Mouse (Mus musculus) urinary bladder, postnatal 10 days (tissue): ENCODE data around the gene Trak1.

Experiments used
- DNase-seq: peaks from one replicate; pipeline ENCODE4 v3.0.0; 2022; ENCODE audit warnings: low spot score

Gene Trak1

DNA sequence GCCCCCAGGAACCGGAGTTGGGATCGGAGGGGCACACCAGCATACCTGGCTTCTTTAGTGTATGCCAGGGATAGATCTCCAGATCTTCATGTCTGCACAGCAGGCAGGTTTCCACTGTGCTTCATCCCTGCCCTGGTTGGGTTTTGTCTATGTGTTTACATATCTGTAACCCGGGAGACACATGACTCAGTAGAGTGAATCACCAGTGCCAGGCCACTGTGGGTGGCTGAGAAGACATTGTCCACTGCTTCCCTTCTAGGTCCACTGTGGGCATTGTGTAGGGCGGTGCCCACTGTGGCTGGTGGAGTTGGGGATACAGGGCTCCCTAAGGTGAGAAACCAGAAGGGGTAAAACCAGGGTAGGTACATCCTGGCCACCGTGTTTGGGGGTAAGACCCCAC lies 98.5 kb downstream of the Trak1 start:
- DNase-seq, result no peak

DNA sequence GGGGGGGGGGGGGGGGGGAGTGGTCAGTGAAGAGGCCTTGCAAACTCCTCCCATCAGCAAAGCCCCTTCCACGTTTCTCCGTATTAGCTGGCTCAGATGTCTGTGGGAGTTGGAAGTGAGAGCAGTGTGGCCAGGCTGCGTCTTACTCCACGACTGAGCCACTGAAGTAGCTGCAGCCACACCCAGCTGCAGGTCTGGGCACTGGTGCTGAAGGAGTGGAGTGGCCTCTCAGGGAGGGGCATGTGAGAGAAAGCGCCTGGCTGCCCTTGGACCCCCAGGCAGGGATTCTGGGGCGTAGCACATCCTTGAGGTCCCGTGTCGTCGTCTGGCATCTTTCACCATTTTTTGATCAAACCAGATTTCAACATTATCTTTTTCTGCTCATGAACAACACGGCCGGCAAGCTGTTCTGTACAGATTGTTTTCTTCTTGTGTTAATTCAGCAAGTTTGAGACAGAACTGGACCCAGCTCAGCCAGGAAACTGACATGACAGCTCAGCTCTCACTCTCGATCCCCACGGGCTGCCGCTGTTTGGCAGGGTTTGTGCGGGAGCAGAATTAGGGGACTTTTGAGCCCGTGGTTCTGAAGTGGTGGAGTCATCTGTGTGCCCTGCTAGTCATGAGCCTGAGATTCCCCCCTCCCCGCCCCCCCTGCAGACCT lies 100.9 kb downstream of the Trak1 start:
- DNase-seq, result no peak

DNA sequence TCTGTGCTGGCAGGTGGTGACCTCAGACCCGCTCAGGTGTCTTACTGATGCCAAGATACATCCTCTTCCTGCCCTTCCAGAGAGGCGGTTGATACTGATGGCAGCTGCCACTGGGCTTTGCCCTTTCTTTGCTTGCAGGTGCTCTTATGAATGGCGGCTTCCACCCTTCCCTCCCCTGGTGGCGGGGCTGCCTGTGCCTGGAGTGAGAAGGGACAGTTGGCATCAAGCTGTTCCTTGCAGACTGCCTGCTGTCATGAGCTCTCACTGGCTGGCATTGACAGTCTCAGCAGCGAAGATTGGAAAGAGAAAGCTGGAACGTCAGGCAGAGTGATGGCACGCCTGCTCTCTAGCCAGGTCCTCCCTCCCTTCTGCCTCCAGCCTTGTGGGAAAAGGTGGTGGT lies 101.5 kb downstream of the Trak1 start:
- DNase-seq, result no peak

DNA sequence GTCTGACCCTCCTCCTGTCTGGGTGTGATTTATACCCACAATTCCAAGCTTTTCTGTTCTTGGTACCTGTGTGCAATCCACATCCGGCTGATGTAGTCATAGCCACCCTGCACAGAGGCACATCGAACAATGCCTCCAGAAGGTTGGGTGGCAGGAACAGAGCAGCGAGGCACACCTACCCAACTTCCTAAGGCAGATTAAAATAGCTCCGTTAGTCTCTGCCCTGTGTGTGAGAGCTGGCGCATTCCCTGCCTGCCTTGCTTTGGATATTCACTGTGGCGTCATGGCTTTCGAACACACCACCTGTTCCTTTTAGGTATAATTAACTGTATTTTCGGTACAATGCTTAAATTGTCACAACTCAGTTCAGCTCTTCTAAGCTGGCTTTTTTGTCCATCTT lies 103.3 kb downstream of the Trak1 start:
- no peak for DNase-seq

DNA sequence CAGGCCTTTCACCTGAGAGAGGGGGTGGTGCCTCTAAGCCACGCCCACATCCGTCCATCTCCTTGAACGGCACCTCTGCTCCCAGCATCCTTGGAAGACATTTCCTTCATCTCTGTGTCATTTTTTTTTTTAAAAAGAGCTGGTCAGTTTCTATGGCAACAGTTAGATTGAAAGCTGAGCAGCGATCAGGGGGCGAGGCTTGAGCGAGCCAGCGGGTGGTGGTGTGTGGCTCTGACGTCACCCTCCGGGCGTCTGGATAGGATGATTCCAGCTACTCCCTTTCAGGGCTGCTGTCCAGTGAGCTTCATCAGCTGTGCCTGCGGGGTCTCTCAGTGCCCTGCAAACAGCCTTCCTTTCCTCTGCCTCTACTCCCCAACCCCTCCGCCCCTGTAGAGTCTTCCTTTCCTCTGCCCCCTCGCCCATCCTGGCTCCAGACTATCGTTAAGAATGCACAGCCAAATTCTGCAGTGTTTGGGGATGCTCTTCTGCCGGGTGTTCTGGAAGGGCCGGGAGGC lies 105.9 kb downstream of the Trak1 start:
- no peak for DNase-seq

DNA sequence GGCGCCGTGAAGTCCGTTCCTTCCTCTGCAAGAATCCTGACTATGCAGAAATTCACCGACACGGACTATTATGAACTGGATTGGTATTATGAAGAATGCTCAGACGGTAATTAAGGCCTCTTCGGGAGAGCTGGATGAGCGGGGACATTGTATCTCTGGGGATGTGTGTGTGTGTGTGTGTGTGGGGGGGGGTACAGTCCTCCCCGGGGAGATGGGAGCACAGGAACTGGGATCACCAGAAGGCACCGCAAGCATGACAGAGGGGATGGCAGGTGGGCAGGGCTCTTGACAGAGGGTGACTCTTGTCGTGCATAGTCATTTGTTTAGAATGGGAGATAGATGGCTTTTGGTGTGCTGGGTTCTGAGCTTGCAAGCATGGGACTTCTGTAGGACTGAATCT lies 106.4 kb downstream of the Trak1 start:
- DNase-seq, result no peak

DNA sequence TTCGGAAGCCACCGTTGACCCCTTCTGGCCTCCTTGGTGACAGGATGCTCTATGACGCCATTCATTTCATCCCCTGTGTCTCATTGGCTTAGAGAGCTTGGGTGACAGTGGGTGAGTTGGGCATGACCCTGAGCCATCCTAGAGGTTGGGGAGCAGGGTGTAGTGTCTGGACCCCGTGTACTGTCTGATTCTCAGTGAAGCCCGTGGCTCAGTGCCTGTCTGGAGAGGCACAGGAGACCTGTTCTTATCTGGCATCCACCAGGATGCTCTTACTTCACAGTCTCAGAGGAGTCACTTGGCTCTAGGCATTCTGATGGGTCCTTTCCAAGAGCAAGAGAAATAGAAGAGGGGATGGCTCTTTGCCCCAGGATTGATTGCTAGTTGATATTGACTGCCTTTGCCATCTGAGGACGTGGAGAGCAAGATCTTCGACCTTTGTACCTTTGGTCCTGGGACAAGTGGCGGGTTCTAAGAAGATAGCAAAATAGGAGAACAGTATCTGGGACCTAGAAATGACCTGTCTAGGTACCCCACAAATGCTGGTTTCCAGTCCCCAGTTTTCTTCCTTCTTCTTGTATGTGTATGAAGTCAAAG lies 107.9 kb downstream of the Trak1 start:
- no peak for DNase-seq

DNA sequence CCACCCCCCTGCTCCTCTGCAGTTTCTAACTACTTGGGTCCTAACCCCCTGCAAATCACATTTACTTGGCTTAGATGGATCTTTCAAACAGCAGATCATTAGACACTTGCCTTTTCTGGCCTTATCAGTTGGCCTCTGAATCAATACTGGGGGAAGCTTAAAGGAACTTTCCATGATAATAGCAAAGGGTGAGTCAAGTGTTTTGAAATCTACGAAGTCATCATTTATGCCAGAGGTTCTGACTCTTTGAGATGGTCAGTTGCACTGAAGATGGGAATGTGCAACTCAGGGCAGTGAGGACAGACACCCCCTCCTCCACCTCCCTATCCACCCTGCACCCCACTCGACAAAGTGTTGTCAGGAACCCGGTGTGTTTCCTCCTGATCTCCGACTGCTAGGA lies 108.5 kb downstream of the Trak1 start:
- DNase-seq, result no peak

DNA sequence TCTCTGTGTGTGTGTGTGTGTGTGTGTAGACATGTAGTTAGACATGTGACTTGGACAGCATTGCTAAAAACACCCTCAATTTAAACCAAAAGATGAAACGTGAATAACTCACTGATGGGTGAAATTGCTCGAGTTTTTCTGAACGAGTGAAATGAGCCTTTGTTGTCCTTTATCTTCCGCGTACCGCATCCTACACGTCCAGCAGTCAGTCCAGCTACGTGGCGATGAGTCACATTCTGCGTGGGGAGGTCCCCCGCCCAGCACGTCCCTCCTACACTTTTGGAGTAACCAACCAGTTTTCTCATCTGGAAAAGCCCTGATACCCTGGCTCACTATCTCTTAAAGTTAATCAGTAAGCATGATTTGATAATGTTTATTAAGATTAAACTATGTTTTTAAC lies 116.9 kb downstream of the Trak1 start:
- no peak for DNase-seq

DNA sequence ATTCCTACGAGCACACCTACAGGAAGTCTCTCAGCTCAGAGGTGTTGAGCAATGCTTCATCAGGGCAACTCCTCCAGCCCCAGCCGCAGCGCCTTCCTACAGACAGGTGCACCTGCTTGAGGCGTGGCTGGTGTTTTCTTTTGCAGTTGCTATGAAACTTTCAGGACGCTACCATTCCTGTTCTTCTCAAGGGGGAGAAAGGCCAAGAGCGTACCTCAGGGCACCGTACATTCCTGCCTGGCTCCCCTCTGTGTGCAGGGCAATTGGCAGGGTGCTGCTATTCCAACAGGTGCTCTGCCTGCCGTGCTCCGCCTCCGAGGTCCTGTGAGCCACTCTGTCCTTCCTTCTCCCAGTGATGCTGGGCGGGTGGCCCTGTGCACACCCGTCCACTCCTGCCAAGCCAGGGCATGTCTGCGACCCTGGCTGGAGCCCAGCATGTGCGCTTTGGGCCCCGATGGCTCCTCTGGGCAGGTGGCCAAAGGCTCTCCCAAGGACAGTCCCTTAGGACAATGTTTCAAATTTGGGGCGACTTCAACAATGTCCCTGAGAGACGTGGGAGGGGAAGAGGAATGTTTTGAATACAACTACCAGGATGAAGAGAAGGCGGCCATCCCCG lies 118.4 kb downstream of the Trak1 start:
- no peak for DNase-seq

DNA sequence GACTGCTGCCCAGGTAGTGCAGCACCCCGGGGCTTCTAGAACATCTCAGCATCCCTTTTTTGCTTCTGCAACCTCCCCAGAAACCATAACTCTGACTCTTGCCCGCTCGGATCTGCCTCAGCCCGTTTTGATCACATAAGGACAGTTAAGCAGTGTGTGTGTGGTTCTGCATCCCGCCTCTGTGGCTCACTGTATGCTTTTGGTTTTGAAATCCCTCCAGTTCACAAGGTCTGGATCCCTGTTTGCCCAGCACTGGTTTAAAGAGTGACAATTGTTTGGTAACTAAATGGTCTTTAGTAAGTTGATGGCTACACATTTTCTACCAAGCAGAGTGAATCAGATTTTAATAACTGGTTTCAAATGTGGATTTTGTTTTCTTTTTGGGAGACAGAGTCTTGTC lies 119.2 kb downstream of the Trak1 start:
- no peak for DNase-seq

DNA sequence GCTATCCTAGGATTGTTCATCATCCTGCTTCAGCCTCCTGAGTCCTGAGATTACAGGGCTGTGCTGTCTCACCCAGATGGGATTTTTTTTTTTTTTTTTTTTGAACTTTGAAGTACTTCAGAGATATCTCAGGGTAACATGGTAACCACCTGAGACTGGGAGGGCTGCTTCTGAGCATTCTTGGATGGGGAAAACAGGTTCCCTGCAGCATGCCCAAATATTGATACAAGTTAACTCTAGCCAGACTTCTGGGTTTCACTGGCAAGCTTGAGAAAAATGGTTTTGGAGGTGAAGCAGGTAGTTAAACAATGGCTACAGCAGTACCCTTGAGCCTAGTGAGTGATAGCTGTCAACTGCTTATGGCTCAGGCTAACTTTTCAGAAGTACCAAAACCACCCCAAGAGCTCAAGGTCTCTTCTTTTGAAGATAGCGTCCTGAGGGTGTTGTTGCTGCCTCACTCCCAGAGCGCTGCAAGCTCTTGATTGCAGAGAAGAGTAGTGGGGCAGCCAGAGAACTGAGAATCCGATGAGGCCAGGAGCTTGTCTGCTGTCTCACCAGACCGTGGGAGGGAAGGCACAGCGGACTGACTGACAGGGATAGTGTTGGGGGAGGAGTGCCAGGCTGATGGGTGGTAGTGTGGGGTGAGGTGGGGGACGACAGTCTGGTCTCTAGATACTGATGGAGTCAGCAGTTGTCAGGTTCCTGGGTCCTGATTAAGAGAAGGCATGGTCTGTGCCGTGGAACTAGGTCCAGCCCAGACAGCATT lies 119.8 kb downstream of the Trak1 start:
- no peak for DNase-seq

DNA sequence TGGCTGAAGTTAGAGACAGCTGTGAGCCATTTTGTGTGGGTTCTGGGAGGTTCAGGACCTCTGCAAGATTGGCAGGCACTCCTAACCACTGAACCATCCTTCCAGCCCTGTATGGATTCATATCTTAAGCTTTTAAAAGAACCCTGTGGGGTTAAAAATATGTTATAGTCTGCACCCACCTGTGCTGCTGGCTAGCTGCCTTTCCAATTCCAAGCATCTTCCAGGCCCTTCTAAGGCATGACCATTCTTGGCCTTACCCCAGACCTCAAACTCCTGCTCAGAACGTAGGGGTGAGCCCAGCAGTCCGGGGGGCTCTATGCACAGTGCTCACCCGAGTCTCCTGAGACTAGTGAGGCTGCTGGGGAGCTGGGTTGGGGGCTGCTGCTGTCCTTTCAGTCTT lies 121.7 kb downstream of the Trak1 start:
- no peak for DNase-seq

DNA sequence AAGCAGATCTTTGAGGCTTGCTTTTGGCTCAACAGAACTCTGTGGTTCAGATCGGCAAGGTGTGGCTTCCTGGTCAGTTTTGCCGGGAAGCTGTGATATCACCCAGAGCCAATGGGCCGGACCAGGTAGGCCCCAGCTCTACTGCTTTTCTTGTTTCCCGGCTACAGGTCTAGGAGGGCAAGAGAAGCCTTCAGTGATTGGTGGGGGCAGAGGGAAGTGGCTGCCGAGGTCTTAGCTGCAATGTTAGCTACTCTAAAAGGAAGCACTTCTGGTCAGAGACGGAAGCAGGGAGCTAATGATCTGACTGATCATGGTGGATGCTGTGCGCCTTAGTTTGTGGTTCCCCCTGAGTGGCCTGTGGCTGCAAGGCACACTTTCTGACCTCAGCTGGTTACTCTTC lies 122.3 kb downstream of the Trak1 start:
- no peak for DNase-seq

DNA sequence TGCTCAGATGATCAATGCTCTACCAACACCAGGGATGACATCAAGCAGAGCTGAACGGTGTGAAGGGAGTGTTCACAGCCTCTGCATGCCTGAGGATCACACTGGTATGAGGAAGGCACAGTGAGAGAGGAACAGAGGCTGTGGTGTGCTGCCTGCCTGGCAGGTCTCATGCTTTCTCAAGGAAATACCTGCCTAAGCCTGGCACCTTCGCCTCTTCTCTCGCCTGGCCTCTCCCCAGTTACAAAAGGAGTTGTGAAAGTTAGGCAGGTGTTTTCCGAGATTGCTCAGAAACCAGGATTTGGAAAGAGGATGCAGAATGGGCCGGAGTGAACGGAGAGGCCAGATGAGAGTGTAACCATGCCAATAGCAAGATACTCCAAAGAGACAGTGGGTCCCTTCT lies 123.5 kb downstream of the Trak1 start:
- no peak for DNase-seq

DNA sequence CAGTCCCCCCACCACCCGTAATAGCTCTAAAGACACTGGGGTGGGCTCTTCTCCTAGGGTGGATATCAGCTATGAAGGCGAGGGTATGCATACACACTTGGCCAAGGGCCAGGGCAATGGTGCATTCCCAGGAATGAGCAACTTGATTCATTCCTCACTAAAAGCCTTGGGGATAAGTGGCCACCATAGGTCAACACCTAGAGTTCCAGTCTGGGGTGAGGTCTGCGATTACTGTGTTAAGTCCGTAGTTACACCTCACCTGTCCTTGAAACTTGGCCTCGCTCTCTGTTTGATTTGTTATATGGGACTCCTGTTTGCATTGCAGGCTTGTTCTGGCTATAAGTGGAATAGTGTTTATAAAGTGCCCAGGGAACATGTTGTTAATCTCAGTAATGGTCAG lies 125.1 kb downstream of the Trak1 start:
- no peak for DNase-seq

DNA sequence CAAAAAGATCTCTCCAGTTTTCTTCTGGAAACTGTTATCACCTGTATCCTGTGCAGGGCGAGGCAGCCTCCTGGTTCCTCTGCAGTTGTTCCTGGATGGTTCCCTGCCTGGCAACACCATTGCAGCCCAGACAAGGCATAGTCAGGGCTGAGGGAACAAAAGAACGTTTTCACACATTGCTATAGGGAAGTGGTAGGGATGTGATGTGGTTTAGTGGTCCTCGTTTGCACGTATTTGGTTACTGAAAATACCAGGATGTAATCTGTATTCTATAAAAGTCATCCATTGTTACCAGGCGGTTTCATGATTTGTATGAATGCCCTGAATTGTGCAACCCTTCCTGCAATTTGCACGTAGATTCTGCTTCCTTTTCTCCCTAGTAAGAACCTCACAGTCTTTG lies 126.3 kb downstream of the Trak1 start:
- DNase-seq, result no peak

DNA sequence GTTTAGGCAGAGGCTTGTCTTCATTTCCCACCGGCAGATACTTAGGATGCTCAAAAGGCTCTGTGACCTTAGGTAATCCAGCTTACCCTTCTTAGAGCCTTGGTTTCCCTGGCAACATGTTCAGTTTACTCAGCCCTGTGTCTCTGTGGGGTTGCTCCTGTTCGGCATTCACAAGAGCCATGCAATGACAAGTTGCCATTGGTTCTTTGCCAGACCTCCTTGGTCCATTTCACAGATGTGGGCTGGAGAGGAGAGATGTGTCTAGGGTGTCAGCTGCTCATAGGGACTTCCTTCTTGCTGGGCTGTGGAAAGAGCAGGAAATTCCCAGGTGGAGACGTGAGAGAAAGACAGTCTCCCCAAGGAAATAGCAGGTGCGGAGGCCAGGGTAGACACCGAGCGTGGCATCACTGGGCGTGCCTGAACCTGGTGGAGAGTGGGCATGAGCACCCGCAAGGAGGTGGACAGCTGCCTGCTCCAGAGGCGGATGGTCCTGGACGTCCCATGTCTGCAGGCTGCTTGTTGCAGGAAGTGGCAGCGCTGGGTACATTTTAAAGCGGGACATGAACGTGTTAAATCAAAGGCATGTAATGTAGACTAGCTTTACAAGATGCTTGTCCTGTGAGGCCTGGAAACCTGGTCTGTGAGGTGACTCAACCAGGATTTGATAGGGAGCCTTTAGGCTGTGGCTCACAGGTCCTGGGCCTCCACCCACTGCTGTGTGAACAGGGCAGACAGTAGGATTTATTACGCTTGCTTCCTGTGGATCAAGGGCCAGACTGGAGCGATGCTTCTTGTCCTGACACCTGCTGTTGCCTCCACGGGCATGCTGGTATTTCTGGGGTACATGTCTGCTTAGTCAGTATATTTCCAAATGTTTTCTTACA lies 127.2 kb downstream of the Trak1 start:
- no peak for DNase-seq

DNA sequence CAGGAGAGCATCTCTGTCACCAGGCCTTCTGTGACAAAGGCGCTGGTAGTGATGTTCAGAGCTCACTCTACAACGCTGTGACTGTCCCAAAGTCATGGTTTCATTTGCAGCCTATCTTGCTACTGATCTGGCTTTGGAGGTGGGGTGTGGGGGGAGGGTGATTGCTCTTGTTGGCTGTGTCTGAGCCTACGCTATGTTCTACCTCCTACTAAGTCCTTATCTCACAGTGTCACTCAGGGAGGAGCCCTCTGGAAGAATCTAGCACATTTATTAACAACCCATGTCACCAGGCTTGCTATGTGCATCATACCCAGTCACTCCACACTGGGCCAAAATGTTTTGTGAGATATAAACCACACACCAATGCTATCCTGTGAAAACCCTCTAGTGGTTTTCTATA lies 129.1 kb downstream of the Trak1 start:
- DNase-seq, result no peak

DNA sequence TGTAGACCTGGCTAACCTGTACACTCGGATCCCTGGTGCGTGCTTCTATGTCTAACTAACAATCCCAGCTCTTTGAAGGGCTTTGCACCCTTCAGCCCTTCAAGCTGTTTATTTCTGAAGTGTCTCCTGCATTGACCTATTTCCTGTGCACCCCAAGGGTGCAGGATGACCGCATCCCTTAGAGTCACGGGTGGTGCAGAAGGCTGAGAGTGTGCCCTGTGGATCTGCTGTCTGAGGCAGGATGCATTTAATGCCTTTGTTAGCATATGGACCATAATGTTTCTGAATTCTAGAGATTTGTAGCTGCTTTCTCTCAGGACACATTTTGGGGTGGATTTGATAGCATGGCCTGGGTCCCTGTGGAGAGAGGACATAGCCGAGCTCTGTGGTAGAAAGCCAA lies 129.6 kb downstream of the Trak1 start:
- no peak for DNase-seq

DNA sequence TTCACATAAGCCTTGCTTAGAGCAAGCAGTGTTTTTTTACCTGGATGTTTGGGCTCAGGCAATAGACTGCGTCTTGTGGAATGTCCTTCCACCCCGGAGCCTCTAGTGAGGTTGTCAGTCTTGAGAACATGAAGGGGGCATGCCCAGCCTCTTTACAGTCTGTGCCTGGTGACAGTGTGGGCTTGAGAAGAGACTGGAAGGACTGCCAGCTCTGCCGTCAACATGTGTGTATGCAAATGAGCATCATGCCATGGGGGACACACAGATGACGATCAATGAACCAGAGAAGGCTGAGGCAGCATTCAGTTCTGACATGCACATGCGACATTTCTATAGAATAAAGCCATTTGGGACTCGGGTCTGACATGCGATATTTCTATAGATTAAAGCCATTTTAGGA lies 132.3 kb downstream of the Trak1 start:
- DNase-seq, result no peak

DNA sequence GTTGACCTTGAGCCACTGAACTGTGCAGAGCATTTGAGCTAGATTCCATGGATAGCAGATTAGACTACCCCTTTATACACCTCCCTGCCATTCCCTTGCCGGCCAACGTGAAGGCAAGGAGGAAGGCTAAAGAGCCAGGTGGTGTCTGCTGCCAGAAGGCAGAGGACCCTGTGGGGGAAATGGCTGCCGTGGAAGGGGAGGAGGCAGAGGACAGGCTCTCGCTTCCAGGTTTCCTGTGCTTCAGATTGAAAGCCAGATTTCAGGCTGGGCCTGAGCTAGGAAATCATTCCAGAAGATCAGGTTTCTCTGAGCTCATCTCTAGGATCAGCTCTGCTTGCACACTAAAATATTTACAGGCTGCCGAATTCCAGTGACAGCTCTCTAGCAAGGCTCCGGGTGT lies 133.1 kb downstream of the Trak1 start:
- no peak for DNase-seq
